Mouse (Mus musculus): ENCODE measurements at regions not wholly inside any gene's neighbourhood (a gene's known extent, or its start where the extent isn't known, plus 50 kb on each side); places are given as distances from the start of the nearest gene placed in this dataset.

DNA sequence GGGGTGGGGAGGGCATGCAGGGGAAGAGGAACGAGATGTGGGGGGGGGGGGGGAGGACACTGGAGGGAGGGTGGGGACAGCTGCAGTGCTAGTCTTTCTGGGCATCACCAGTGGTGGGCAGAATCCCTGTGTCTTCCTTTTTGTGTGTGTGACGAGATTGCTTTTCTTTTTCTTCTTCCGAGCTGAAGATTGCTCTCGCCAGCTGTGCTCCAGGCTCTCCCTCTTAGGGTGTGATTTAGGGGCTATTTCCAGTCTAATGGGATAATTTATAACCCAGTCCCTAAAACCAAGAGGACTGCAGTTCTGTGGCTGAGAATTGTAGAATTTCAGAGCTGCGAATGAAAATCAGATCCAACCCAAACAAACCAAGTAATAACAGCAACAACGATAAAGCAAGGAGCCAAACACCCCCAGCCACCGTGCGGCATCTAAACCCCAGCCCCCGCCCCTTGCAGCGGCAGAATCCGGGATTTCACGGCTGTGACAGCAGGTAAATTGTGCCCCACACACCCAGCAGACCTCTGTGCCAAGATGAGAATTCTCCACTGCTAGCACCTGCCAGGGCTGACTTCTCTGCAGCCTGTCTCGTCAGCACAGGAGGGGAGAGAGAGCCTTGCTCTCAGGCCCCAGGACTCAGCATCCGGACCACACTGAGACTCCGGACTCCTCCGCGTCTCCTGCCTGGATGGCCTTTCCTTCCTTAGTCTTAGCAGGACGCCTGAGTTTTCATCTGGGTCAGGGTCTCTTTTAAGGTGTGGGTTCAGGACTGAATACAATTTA lies 104.3 kb downstream of the Rpl14 start:
- TF ChIP-seq GATA1 (IDR thresholded peaks at IDR 0.05; ENCODE audit: borderline replicate concordance, low read length) (no peak), FLI1 (IDR thresholded peaks at IDR 0.05; ENCODE audit: low read length) (no peak)
- Histone ChIP-seq H3K4me1 (no peaks in the 10 kb centered on the region; the same call in 1 of the 2 replicates), H3K36me3 (replicated peaks; ENCODE audit: low read length) (no peaks in the 10 kb centered on the region), H3K27me3 (replicated peaks) (peaks cover 46% of the 10 kb centered on the region), H3K4me3 (replicated peaks) (peak overlapping the region; percentile 8), H3K9me3 (peaks cover 10% of the 10 kb centered on the region)

DNA sequence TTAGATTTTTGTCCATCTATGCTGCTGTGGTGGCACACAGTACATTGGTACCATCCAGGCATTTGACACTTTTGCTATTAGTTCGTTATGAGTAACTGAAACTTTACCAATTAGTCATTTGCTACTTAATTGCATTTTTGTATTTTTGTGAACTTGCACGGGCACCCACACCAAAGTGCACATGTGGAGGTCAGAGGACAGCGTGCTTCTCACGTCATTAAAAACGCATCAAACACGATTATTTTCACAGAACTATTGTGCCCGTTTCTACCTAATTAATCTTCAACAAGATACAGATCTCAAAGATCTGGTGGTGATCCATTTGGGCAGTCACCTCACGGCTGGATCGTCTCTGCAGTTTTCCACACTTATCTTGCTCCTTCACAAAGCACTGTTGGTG lies 105.1 kb downstream of the Rpl14 start:
- H3K36me3 ChIP-seq (replicated peaks; ENCODE audit: low read length) = no peaks in the 10 kb centered on the region
- H3K4me3 ChIP-seq (replicated peaks) = no peak overlapping the region
- H3K27me3 ChIP-seq (replicated peaks) = peaks cover 46% of the 10 kb centered on the region
- TF ChIP-seq FLI1 (IDR thresholded peaks at IDR 0.05; ENCODE audit: low read length) (no peak), GATA1 (IDR thresholded peaks at IDR 0.05; ENCODE audit: borderline replicate concordance, low read length) (no peak)
- H3K4me1 ChIP-seq = no peaks in the 10 kb centered on the region; the same call in 1 of the 2 replicates
- H3K9me3 ChIP-seq = peaks cover 2% of the 10 kb centered on the region

DNA sequence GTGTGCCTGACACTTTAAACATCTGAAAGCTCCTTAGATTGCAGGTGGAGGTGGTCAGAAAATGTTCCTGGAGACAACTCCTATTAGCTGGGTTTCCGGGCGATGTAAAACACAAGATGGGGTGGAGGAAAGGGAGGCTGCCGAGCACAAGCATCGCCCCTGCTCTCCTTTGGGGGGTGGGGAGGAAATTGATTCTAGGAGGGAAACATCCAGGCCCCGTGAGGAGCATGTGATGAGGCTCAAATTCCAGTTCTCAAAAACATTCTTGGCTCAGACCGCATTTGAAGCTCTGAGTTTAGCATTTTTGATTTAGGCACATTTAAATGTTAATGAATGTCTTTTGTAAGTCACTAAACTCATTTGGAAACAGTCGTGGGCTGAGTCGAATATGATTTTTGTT lies 105.5 kb downstream of the Rpl14 start:
- no peaks in the 10 kb centered on the region; the same call in 1 of the 2 replicates for H3K4me1 ChIP-seq
- peaks cover 46% of the 10 kb centered on the region for H3K27me3 ChIP-seq (replicated peaks)
- no peaks in the 10 kb centered on the region for H3K9me3 ChIP-seq
- H3K36me3 ChIP-seq (replicated peaks; ENCODE audit: low read length) = no peaks in the 10 kb centered on the region
- TF ChIP-seq GATA1 (IDR thresholded peaks at IDR 0.05; ENCODE audit: borderline replicate concordance, low read length) = no peak
- no peak for TF ChIP-seq FLI1 (IDR thresholded peaks at IDR 0.05; ENCODE audit: low read length)
- H3K4me3 ChIP-seq (replicated peaks) = no peak overlapping the region

DNA sequence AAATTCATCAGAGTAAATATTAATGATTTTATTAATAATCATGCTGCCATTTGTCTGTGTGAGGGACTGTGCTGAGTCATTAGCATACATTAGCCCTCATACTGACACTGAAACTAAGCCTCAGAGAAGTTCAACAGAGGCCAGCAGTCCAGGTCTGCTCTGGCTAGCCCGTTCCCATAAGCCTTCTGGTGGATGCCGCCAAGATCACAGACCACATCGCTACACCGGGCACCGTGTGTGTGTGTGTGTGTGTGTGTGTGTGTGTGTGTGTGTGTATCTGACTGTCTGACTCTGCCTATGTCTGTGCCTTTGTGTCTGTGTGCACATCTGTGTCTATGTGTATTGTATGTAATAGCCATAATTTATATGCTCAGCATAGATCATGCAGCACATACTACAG lies 106.0 kb downstream of the Rpl14 start:
- Histone ChIP-seq H3K9me3 (no peaks in the 10 kb centered on the region), H3K4me3 (replicated peaks) (no peak overlapping the region), H3K27me3 (replicated peaks) (peaks cover 46% of the 10 kb centered on the region), H3K36me3 (replicated peaks; ENCODE audit: low read length) (no peaks in the 10 kb centered on the region), H3K4me1 (no peaks in the 10 kb centered on the region; the same call in 1 of the 2 replicates)
- no peak for TF ChIP-seq GATA1 (IDR thresholded peaks at IDR 0.05; ENCODE audit: borderline replicate concordance, low read length)
- no peak for TF ChIP-seq FLI1 (IDR thresholded peaks at IDR 0.05; ENCODE audit: low read length)

DNA sequence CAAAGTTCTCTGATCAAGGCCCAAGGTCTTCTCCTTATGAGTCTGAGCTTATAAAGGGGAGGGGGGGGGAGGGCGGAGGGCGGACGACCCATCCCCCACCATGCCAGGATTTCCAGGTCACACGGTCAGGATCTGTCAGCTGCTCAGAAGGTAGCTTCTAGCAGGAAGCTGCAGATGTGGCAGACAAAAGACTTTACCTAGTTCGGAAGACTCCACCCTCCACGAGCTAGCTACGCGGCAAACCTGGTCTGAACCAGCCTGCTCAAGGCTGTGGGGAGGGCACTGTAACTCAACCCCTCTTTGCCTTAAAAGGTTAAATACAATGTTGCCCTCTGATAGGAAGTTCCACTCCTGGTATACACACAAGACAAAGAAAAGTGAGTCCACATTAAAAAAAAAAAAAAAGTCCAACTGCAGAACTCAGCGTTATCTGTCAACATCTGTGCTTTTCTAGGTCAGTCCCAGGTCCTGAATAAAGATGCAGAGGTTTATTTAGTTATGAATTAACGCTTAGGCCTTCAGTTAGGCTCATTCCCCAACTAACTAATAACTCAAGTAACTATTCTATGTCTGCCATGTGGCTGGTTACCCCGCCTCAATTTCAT lies 108.7 kb downstream of the Rpl14 start:
- no peaks in the 10 kb centered on the region for H3K36me3 ChIP-seq (replicated peaks; ENCODE audit: low read length)
- TF ChIP-seq FLI1 (IDR thresholded peaks at IDR 0.05; ENCODE audit: low read length) = no peak
- TF ChIP-seq GATA1 (IDR thresholded peaks at IDR 0.05; ENCODE audit: borderline replicate concordance, low read length) = no peak
- H3K9me3 ChIP-seq = no peaks in the 10 kb centered on the region
- no peak overlapping the region for H3K4me3 ChIP-seq (replicated peaks)
- H3K27me3 ChIP-seq (replicated peaks) = peaks cover 23% of the 10 kb centered on the region
- H3K4me1 ChIP-seq = no peaks in the 10 kb centered on the region; the same call in 1 of the 2 replicates

DNA sequence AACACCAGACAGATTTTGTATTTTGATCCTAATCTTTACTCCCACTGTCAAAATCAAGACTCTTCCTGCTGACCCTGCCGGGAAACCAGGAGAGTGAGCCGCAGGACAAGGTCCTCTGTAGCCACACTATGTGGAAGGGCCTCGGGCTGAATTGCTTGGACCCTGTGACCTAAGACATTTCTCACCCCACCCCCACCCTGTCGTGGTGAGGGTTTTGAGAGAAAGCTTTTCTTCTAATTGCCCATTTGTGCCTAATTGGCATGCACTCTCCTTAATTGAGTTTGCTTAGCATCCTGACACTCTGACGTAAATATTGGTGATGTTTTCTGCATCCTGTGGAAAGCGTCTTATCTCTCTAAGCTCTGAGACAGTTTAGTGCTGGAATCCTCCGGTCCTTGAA lies 110.2 kb downstream of the Rpl14 start:
- H3K27me3 ChIP-seq (replicated peaks) = peaks cover 10% of the 10 kb centered on the region
- no peak for TF ChIP-seq FLI1 (IDR thresholded peaks at IDR 0.05; ENCODE audit: low read length)
- no peaks in the 10 kb centered on the region for H3K4me1 ChIP-seq
- no peaks in the 10 kb centered on the region for H3K36me3 ChIP-seq (replicated peaks; ENCODE audit: low read length)
- no peak overlapping the region for H3K4me3 ChIP-seq (replicated peaks)
- H3K9me3 ChIP-seq = no peaks in the 10 kb centered on the region

DNA sequence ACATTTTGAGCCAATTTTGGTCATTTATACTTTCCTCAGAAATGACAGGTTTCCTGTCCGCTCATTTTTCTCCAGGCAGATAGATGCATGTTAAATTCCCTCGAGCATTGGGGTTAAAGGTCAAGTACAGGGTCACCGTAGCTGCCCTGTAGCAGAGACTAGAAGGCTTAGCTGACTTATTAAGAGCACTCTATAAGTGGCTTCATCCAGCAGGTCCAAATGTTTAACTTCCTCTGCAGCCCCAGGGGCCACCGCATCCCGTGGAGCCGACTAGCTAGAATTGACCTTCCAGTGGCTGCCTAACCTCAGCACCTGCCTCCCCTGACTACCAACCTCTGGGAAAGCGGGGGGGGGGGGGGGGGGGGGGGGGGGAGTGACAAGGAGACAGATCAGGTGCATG lies 114.7 kb downstream of the Rpl14 start:
- Histone ChIP-seq H3K9me3 (no peaks in the 10 kb centered on the region), H3K27me3 (replicated peaks) (peaks cover 11% of the 10 kb centered on the region), H3K4me3 (replicated peaks) (no peak overlapping the region), H3K4me1 (peaks cover 4% of the 10 kb centered on the region), H3K36me3 (replicated peaks; ENCODE audit: low read length) (no peaks in the 10 kb centered on the region)
- TF ChIP-seq GATA1 (IDR thresholded peaks at IDR 0.05; ENCODE audit: borderline replicate concordance, low read length) = no peak
- TF ChIP-seq FLI1 (IDR thresholded peaks at IDR 0.05; ENCODE audit: low read length) = no peak

DNA sequence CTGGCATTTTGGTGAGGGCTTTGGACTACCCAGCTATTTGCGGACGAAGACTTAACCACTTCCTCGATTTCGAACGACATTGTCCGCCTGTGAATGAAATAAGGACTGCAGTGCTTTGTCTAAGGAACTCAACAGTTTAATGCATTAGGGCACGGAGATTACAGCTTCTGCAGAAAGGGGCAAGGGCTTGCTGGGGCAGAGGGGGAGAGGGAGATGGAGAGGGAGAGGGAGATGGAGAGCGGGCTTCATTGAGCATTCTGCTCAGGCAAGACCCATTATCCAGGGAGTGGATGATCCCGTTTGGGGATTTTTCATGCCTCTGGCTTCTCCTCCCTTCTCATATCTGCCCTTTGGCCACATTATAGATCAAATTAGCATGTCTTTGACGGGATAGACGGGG lies 117.8 kb downstream of the Rpl14 start:
- H3K9me3 ChIP-seq = no peaks in the 10 kb centered on the region
- peaks cover 17% of the 10 kb centered on the region for H3K4me1 ChIP-seq
- peaks cover 11% of the 10 kb centered on the region for H3K27me3 ChIP-seq (replicated peaks)
- TF ChIP-seq FLI1 (IDR thresholded peaks at IDR 0.05; ENCODE audit: low read length) (no peak), GATA1 (IDR thresholded peaks at IDR 0.05; ENCODE audit: borderline replicate concordance, low read length) (no peak)
- no peaks in the 10 kb centered on the region for H3K36me3 ChIP-seq (replicated peaks; ENCODE audit: low read length)
- H3K4me3 ChIP-seq (replicated peaks) = no peak overlapping the region

DNA sequence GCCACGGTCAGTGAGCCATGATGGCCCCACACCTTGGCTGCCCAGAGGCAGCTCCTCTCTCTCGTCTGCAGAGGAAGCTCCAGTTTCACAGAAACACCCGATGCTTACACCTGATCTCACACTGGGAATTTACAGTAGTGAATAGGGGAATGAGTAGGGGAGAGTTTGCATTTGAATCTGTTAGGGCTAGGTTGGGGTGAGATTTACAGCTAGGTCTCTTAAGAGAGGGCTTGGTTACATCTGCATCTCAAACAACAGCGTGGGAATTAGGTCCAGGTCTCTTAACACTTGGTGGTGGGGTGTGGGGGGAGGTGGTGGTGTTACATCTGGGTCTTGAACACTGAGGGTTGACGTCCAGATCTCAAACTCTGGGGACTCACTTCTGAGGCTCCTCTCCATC lies 119.3 kb downstream of the Rpl14 start:
- Histone ChIP-seq H3K27me3 (replicated peaks) (peaks cover 13% of the 10 kb centered on the region), H3K9me3 (0 out of 2 replicates have a peak, but pooled peaks cover 4% of the 10 kb centered on the region), H3K4me1 (peaks cover 17% of the 10 kb centered on the region), H3K36me3 (replicated peaks; ENCODE audit: low read length) (no peaks in the 10 kb centered on the region), H3K4me3 (replicated peaks) (no peak overlapping the region)
- TF ChIP-seq FLI1 (IDR thresholded peaks at IDR 0.05; ENCODE audit: low read length) = no peak
- TF ChIP-seq GATA1 (IDR thresholded peaks at IDR 0.05; ENCODE audit: borderline replicate concordance, low read length) = no peak

Measured in megakaryocyte, embryonic 14.5 days (primary cell).